Mouse (Mus musculus) limb, embryonic 15.5 days (tissue): ENCODE measurements around the gene Cd27. TPM values are rescaled to one million over a fixed set of nuclear protein-coding genes. Genes with fewer than 3 reads are reported as not detected.

Source experiments
- ATAC-seq: fragments of 200-750 bp; cut with Nextera tagmentation; 2 replicates; pipeline ENCODE4 v1.8.0; 2017; ENCODE audit warnings: low read depth, moderate TSS enrichment; ENCODE audit not compliant: insufficient number of reproducible peaks, low FRiP score, low TSS enrichment
- H3K27ac ChIP-seq: fragments of 300-500 bp; sonication (generic); 2 replicates; pipeline ENCODE4 v1.5.1; 2015; ENCODE audit warnings: moderate library complexity, mild to moderate bottlenecking, inconsistent platforms
- H3K27me3 ChIP-seq: fragments of 300-500 bp; sonication (generic); 2 replicates; pipeline ENCODE4 v1.6.1; 2015; ENCODE audit warnings: inconsistent platforms
- H3K36me3 ChIP-seq: fragments of 300-500 bp; sonication (generic); 2 replicates; pipeline ENCODE4 v1.6.1; 2015; ENCODE audit warnings: inconsistent platforms
- H3K4me1 ChIP-seq: fragments of 300-500 bp; sonication (generic); 2 replicates; pipeline ENCODE4 v1.6.1; 2015; ENCODE audit warnings: inconsistent platforms
- H3K4me2 ChIP-seq: fragments of 300-500 bp; sonication (generic); 2 replicates; pipeline ENCODE4 v1.6.1; 2015; ENCODE audit warnings: mild to moderate bottlenecking, inconsistent platforms
- H3K4me3 ChIP-seq: fragments of 300-500 bp; sonication (generic); 2 replicates; pipeline ENCODE4 v1.5.1; 2015; ENCODE audit warnings: mild to moderate bottlenecking, inconsistent platforms
- H3K9ac ChIP-seq: fragments of 300-500 bp; sonication (generic); 2 replicates; pipeline ENCODE4 v1.6.1; 2015; ENCODE audit warnings: inconsistent platforms
- H3K9me3 ChIP-seq: fragments of 300-500 bp; sonication (generic); 2 replicates; pipeline ENCODE4 v1.6.1; 2016; ENCODE audit warnings: inconsistent platforms
- WGBS: fragments of 180-500 bp; shearing (Covaris S2); methylation state at CpG from one replicate; pipeline ENCODE4 v1.1.7; 2015; 5-methylcytosine and 5-hydroxymethylcytosine counted together
- polyA plus RNA-seq: library from polyadenylated mRNA; unstranded; fragments of >200 nt; fragmentation: Nextera tagmentation; extraction: Ambion mirVana; gene quantifications from 2 replicates; pipeline ENCODE4 v1.2.1, GENCODE M21; 2015

The Cd27 gene
- polyA plus RNA-seq, 1 experiment from 2014 or later, result 1.5 TPM

DNA sequence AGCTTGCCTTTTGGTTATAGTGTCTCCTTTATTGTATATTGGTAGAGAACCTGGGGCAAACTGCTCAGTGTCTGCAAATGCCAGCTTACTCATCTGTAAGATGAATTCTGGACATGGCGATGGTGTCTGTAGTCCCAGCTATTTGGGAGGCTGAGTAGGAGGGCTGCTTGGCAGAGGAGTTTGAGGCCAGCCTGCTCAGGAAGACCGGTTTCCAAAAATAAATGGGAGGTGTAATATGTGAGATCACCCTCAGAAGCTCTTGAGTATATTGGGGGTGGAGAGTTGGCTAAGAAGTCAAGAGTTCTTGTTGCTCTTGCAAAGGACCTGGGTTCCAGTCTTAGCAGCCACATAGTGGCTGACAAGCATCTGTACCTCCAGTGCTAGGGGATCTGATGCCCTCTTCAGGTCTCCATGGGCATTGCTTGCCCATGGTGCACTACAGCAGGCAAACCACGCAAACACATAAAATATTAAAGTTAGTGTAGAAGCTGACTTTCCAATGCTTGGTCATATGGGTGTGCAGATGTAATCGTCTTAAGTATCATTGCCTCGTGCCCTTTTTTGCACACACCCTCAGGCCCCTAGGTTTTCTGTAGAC lies 11.2 kb downstream of the Cd27 start:
- no peaks in the 10 kb centered on the region for H3K27me3 ChIP-seq
- ATAC-seq, result no peak
- no peaks in the 10 kb centered on the region for H3K9me3 ChIP-seq
- no peak overlapping the region for H3K4me3 ChIP-seq
- no peak overlapping the region for H3K4me2 ChIP-seq
- H3K4me1 ChIP-seq, result peaks cover 2% of the 10 kb centered on the region; the same call in 1 of the 2 replicates
- 79% methylated on average over 5 of the region's 5 CpGs for WGBS
- no peak overlapping the region for H3K9ac ChIP-seq
- H3K36me3 ChIP-seq, result peaks cover 12% of the 10 kb centered on the region
- H3K27ac ChIP-seq, result no peak overlapping the region

DNA sequence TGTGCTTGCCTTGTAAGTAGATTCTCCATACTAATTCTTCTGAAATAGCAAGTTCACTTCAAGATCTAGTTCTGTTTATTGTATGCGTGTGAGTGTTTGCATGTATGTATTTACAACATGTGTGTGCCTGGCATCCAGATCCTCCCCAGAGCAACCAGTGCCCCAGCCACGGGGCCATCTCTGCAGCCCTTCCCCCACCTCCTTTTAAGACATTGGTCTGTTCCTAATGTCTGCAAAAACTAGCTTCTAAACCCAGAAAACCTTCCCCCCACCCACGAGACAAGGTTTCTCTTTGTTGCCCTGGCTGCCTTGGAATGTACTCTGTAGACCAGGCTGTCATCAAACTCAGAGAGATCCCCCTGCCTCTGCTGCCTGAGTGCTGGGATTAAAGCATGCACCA lies 14.2 kb downstream of the Cd27 start:
- Histone ChIP-seq H3K9ac (no peak overlapping the region), H3K36me3 (peaks cover 12% of the 10 kb centered on the region), H3K9me3 (no peaks in the 10 kb centered on the region), H3K4me1 (0 out of 2 replicates have a peak, but pooled peaks cover 3% of the 10 kb centered on the region), H3K4me2 (no peak overlapping the region), H3K27ac (no peak overlapping the region), H3K4me3 (no peak overlapping the region), H3K27me3 (no peaks in the 10 kb centered on the region)
- WGBS, result 71% methylated on average over 3 of the region's 3 CpGs
- no peak for ATAC-seq

DNA sequence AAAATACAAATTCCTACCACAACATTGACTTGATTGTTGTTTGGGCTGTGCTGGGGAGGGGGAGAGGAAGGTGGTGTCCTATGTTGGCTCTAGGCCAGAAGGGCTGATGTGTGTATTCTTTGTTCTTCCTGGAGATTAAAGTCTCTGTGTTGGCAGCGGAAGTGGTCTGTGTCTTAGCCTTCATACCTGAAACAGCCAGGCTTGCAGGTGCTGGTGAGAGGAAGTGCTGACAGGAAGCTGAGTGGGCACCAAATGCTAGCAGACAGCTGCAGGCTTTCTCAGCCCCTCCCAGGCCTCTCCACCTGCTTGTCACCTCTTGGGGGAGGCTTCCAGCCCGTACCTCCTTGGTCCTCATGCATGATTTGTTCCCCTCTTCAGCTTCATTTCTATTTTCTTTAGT lies 14.7 kb downstream of the Cd27 start:
- no peak overlapping the region for H3K4me3 ChIP-seq
- no peak overlapping the region for H3K27ac ChIP-seq
- H3K4me2 ChIP-seq, result no peak overlapping the region
- WGBS, result 59% methylated on average over 2 of the region's 2 CpGs
- H3K4me1 ChIP-seq, result 0 out of 2 replicates have a peak, but pooled peaks cover 3% of the 10 kb centered on the region
- H3K9me3 ChIP-seq, result no peaks in the 10 kb centered on the region
- no peak for ATAC-seq
- no peaks in the 10 kb centered on the region for H3K27me3 ChIP-seq
- no peak overlapping the region for H3K9ac ChIP-seq
- peaks cover 12% of the 10 kb centered on the region for H3K36me3 ChIP-seq

DNA sequence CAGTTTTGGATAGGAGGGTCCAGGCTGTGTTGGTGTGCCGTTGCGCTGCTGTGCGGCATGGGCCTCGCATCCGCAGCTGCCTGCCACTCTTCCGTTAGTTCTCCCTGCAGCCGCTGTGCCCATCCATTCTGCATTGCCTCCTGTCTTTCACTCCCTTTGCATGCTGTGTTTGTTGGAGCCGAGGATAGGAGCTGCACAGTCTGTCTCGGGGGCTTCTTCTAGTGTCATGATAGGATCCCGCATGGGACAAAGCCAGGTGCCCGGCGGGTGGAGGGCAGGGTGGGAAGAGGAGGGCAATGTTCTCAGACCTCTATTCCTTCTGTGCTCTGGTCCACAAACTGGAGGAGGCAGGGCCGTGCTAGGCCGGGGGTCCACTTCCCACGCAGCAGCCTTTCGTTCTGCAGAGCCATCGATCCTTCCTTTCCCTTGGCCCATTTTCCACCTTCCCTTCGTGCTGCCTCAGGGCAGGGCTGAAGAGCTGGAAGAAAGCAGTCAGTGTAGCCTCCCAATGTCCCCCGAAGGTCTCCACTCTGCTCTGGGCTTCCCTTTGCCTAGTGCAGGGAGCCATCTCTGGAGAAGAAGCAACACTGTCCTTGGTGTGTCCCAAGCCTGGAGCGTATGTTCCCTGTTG lies 15.6 kb downstream of the Cd27 start:
- no peak overlapping the region for H3K4me3 ChIP-seq
- H3K9ac ChIP-seq, result no peak overlapping the region
- H3K27ac ChIP-seq, result no peak overlapping the region
- H3K4me2 ChIP-seq, result no peak overlapping the region
- no peaks in the 10 kb centered on the region for H3K27me3 ChIP-seq
- ATAC-seq, result no peak
- H3K4me1 ChIP-seq, result peaks cover 11% of the 10 kb centered on the region
- WGBS, result 87% methylated on average over 20 of the region's 20 CpGs
- H3K36me3 ChIP-seq, result peaks cover 9% of the 10 kb centered on the region; the same call in 1 of the 2 replicates
- H3K9me3 ChIP-seq, result no peaks in the 10 kb centered on the region

DNA sequence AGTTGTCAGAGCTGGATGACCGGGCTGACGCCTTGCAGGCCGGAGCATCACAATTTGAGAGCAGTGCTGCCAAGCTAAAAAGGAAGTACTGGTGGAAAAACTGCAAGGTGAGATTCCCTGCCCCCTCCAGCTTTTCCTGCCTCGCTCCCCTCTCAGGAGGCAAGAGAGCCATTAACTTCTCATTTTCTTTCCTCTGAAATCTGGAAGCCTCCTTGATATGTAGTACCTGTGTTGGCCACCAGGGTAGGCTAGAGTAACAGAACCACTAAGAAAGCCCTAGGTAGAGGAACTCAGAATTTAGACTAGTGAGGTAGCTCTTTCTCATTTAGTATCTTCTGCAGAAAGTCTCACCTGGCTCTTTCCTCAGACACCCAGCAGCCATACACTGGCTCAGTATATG lies 17.8 kb downstream of the Cd27 start:
- WGBS, result 60% methylated on average over 4 of the region's 4 CpGs
- H3K4me1 ChIP-seq, result peaks cover 18% of the 10 kb centered on the region
- H3K27me3 ChIP-seq, result peaks cover 3% of the 10 kb centered on the region
- no peak overlapping the region for H3K9ac ChIP-seq
- ATAC-seq, result no peak
- H3K4me3 ChIP-seq, result no peak overlapping the region
- H3K36me3 ChIP-seq, result 0 out of 2 replicates have a peak, but pooled peaks cover 2% of the 10 kb centered on the region
- no peak overlapping the region for H3K4me2 ChIP-seq
- no peaks in the 10 kb centered on the region for H3K9me3 ChIP-seq
- no peak overlapping the region for H3K27ac ChIP-seq

DNA sequence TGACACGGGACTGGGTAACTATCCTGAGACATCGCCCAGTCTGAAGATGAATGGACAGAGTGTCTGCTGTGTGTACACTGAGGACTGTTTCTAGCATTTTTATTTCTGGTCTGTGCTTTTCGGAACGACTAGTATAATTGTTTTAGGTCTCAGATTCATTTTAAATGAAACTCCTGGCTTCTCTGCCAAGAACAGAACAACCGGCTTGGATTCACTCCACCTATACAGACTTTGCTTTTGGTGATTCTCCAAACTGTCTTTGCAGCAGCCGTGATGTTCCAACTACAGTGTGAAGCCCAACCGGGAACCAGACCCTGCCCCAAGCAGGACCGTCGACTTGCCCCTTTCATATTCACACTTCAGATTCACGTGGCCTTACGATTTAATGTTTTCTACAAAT lies 18.9 kb downstream of the Cd27 start:
- peaks cover 18% of the 10 kb centered on the region for H3K4me1 ChIP-seq

DNA sequence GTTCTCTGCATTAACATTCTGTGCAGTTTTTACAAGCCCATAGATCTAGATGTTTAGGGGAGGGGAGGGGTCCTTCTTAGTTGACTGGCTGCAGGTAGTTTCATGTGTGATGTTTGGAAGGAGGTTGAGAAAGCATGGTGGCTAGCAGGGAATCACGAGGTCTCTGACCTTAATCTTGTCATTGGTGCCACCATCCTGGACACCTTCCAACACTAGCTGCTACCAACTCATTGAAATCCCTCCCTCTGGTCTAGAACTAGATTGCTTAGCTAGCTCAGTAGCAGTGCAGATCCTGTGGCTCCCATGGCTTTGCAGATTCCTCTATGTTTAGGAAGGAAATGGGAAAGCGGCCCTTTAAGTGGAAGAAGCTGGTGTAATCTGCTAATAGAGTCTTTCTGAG lies 19.9 kb downstream of the Cd27 start:
- Histone ChIP-seq H3K36me3 (0 out of 2 replicates have a peak, but pooled peaks cover 2% of the 10 kb centered on the region), H3K4me2 (no peak overlapping the region), H3K9ac (no peak overlapping the region), H3K4me1 (peaks cover 18% of the 10 kb centered on the region), H3K9me3 (no peaks in the 10 kb centered on the region), H3K27ac (no peak overlapping the region), H3K4me3 (no peak overlapping the region), H3K27me3 (peaks cover 12% of the 10 kb centered on the region)
- WGBS, result 74% methylated on average over 2 of the region's 2 CpGs
- no peak for ATAC-seq

More for the DNA sequence above, 18.9 kb downstream of the Cd27 start:
- Histone ChIP-seq H3K27me3 (peaks cover 12% of the 10 kb centered on the region), H3K36me3 (0 out of 2 replicates have a peak, but pooled peaks cover 2% of the 10 kb centered on the region), H3K9ac (no peak overlapping the region), H3K4me2 (no peak overlapping the region), H3K4me3 (no peak overlapping the region), H3K9me3 (no peaks in the 10 kb centered on the region), H3K27ac (no peak overlapping the region)
- no peak for ATAC-seq
- WGBS, result 84% methylated on average over 11 of the region's 11 CpGs

DNA sequence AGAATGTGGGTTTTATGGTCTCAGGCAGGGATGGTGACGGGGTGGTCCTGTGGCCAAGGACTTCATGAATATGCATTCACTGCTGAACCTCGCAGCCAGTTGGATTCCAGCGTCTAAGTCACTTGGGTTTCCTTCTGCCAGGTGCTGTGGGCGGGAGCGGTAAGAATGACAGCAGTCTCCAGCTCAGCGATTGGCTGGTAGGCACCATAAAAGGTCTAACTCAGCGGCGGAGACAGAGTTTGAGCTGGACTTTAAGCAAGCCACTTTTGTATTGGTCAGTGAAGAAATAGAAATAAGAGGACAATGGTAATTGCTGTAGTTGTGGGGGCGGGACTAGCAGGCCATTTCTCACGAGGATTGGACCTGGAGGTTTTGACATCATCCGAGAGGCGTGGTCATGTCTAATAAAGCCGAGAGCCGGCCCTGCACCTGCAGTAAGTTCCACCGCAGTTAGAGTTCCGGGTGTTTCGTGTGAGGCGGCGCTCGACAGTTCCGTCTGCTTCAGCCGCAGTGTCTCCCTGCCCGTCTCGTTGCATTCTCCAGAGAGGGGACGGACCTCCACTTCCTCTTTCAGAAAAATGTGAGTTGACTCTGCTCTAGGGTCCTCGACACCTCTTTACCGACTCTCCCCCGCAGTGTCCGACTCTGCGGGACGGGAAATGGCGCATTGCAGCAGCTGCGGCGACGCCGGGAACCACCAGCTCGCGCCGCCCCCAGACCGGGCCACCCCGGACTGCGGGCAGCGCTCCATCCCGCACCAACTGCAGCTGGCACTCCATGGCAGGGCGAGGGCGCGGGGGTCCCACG lies 21.5 kb downstream of the Cd27 start, which contains the start of gene Vamp1:
Gene Vamp1 (plus strand): TSS at position 404 of the 807 bp plus-strand sequence.
- peak within 1 kb of the TSS; percentile 48 for H3K9ac ChIP-seq
- peak within 1 kb of the TSS; percentile 88 for H3K4me2 ChIP-seq
- WGBS, result under 1% methylated on average over 48 of the region's 48 CpGs
- H3K9me3 ChIP-seq, result no peaks in the 10 kb centered on the region
- H3K4me3 ChIP-seq, result peak within 1 kb of the TSS; percentile 63
- H3K36me3 ChIP-seq, result no peaks in the 10 kb centered on the region
- peaks cover 12% of the 10 kb centered on the region for H3K27me3 ChIP-seq
- H3K4me1 ChIP-seq, result peaks cover 18% of the 10 kb centered on the region
- peak within 1 kb of the TSS; percentile 79 for H3K27ac ChIP-seq
- ATAC-seq, result peak; percentile 90

DNA sequence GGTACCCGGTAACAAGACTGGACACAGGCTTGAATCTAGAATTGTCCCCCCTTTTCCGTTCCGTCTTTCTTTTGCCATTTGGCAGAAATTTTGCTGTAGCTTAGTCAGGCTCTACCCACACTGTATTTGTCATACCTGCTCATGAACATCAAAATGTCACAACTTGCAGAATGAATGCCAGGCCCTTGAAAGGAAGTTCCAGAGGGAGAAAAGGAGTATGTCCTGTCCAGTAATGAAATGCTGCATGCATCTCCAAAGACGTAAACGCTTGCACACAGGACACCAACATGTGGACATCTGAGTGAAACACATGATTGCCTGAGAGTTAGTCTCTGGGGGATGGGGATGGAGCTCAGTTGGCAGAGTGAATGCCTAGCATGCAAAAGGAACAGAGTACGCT lies 23.1 kb downstream of the Cd27 start:
- Histone ChIP-seq H3K9me3 (no peaks in the 10 kb centered on the region), H3K4me2 (no peak overlapping the region), H3K27ac (no peak overlapping the region), H3K4me1 (peaks cover 18% of the 10 kb centered on the region), H3K4me3 (no peak overlapping the region), H3K9ac (no peak overlapping the region), H3K36me3 (no peaks in the 10 kb centered on the region), H3K27me3 (peaks cover 12% of the 10 kb centered on the region)
- ATAC-seq, result no peak
- WGBS, result 78% methylated on average over 6 of the region's 6 CpGs

DNA sequence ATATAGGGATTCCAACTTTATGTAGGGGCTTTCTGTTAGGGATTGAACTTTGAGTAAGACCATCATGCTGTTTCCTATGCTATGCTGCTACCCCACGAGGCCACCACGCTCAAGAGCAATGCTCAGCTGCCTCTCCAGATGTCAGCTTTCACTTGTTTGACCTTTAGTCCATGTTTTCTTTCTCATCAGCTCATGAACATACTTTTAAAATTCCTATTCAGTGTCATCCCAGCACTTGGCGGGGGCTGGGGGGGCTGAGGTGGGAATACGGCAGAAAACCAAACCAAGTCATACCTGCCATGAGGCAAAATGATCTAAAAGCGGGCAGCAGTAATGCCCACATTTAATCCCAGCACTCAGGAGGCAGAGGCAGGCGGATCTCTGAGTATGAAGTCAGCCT lies 23.7 kb downstream of the Cd27 start:
- H3K4me1 ChIP-seq, result peaks cover 15% of the 10 kb centered on the region
- ATAC-seq, result no peak
- no peak overlapping the region for H3K4me3 ChIP-seq
- no peak overlapping the region for H3K9ac ChIP-seq
- WGBS, result 66% methylated on average over 6 of the region's 6 CpGs
- H3K27me3 ChIP-seq, result peaks cover 12% of the 10 kb centered on the region
- no peak overlapping the region for H3K4me2 ChIP-seq
- no peak overlapping the region for H3K27ac ChIP-seq
- no peaks in the 10 kb centered on the region for H3K9me3 ChIP-seq
- H3K36me3 ChIP-seq, result no peaks in the 10 kb centered on the region

DNA sequence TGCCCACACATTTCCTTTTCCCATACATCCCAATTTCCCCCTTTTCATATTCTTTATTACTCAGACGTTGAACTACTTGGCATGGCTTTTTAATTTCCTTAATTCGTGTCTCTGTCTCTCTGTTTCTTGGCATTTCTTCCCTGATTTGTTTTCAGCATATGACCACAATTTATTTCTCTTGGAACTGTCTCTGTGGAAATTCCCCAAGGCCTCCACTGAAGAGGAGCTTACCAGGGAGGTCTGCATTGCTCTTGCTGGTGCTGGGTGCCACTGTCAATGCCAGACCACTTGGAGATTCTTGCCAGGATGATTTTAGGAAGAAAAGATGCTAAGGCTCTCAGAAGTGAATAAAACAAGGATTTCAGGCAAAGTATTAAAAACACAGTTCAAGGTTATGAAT lies 24.2 kb downstream of the Cd27 start:
- 32% methylated on average over 2 of the region's 2 CpGs for WGBS
- H3K9ac ChIP-seq, result no peak overlapping the region
- ATAC-seq, result no peak
- peaks cover 12% of the 10 kb centered on the region for H3K27me3 ChIP-seq
- H3K4me1 ChIP-seq, result peaks cover 15% of the 10 kb centered on the region
- no peaks in the 10 kb centered on the region for H3K36me3 ChIP-seq
- no peak overlapping the region for H3K4me2 ChIP-seq
- no peak overlapping the region for H3K27ac ChIP-seq
- H3K9me3 ChIP-seq, result no peaks in the 10 kb centered on the region
- H3K4me3 ChIP-seq, result no peak overlapping the region

DNA sequence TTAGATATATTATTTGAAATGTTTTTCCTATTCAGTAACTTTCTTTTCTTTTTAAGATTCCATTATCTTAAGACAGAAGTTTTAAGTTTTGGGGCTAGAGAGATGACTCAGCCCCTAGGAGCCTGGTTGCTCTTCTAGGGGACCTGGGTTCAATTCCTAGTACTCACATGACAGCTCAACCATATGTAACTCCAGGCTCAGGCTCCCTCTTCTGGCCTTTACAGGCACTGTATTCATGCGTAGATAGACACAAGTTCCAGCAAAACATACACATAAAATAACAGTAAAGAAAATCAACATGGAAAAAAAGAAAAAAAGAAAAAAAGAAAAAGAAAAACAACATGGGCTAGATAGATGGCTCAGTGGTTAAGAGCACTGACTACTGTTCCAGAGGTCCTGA lies 26.4 kb downstream of the Cd27 start:
- WGBS, result 79% methylated on average over 1 of the region's 1 CpGs

More for the DNA sequence above, 26.4 kb downstream of the Cd27 start:
- H3K4me3 ChIP-seq, result no peak overlapping the region
- peaks cover 12% of the 10 kb centered on the region for H3K27me3 ChIP-seq
- no peak overlapping the region for H3K27ac ChIP-seq
- no peak overlapping the region for H3K9ac ChIP-seq
- H3K4me1 ChIP-seq, result 0 out of 2 replicates have a peak, but pooled peaks cover 2% of the 10 kb centered on the region
- ATAC-seq, result no peak
- no peaks in the 10 kb centered on the region for H3K36me3 ChIP-seq
- H3K4me2 ChIP-seq, result no peak overlapping the region
- H3K9me3 ChIP-seq, result no peaks in the 10 kb centered on the region
